Mouse (Mus musculus): ENCODE measurements around the gene Lipm. TPM values are rescaled to one million over a fixed set of nuclear protein-coding genes. Genes with fewer than 3 reads are reported as not detected.

Gene Lipm
- total RNA-seq, 2 experiments from 2014 or later, result not detected

GRCm38 (mm10) chr19:34162693-34163092 is 62.0 kb downstream of the Lipm start:
- no peak for DNase-seq (ENCODE audit: low spot score in 2 of 2)

DNA sequence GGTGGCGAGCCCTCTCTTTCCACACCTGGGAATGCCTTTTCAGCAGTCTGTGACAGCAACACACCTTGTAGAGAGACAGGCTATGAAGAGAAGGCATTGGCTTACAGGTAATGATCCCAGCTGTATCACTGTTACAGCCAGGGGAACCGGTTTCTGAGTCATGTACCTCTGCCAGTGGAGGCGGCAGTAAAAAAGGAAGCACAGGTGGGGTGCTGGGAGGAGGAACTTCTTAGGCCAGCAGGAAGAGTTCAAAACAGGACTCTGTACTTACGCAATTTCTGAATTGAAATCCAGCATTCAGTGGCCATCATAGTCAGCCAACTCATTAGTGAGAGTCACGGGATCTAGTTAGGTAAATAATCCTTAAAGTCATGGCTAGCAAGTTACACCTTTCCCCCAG is 65.2 kb downstream of the Lipm start, which contains the start of gene Ankrd22:
TSS of gene Ankrd22 (minus strand) at position 163 of the 400 bp plus-strand sequence.
- DNase-seq (ENCODE audit: low spot score in 2 of 2), result no peak

DNA sequence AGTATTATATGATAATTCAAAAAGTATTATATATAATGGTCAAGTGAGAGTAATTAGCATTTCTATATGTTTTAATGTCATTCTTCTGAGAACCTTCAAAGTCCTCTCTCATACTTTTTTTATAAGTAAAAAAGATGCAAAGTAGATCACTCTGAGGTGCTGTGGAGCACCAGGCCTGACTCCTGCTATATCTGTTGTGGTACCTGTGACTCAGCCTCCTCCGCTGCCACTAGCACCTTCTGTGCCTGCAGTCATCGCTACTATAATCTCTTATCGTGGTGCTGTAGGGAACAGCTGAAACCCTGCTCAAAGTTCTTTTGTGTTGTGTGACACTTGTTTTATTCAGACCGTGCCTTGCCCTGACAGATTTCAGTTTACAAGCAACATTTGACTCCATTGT is 65.7 kb downstream of the Lipm start:
- no peak for DNase-seq (ENCODE audit: low spot score in 2 of 2)

DNA sequence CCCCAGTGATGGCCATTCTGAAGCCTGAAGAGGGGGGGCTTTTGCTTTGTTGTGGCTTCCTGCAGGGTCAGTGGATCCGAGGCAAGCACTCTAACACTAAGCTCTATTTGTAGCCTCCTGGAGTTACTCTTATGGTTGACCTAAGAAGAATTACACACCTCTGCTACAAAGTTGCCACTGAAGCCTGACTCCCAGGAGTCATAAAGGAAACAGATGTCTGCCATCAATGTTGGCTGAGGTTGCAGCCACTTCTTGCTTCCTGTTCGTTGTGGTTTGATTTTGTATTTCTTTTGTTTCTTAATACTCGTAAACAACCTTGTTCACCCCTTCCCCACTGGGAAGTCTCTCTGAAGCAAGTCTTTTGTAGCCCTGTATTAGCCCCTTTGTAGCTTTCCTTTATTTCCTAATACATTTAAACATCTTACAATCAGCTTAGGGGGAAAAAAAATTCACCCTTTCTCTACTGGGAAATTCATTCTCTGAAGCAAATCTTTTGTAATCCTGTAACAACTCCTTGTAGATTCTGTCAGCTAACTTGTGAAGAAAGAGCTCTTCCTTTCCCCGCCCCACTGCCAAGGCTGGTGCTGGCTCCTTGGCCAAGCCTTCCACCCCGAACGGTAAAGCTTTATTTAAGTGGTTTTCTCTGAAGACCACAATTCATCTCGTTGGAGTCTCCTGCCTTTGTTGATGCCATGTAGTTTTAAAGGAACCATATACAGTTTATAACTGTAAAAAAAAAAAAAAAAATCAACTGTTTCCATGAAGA is 67.3 kb downstream of the Lipm start:
- DNase-seq (ENCODE audit: low spot score in 2 of 2), result no peak

GRCm38 (mm10) chr19:34169121-34169520 is 68.4 kb downstream of the Lipm start:
- DNase-seq (ENCODE audit: low spot score in 2 of 2), result no peak

DNA sequence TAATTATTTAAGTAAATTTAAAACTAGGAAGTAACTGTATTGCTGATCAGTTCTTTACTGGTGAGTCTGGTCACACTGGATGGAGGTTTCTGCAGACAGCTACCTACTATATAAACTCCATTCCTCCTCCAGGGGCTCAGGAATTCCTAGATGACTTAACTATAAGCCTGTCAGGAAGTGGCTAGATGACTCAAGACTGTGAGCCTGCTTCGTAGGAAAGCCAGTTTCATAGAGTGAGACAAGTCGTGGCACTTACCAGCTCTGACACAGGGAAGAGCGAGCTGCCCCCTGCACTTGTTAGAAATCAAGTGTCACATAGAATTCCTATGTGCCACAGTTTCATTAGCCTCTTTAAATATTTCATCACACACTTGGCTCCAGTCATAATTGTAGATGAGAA is 70.4 kb downstream of the Lipm start:
- DNase-seq (ENCODE audit: low spot score in 2 of 2), result no peak

Small RNAs within 50 kb of the gene (microRNA-seq; reads per million reads assigned to microRNA genes)
- gene Gm23334, result 0 reads per million in 2 experiments

Other genes with a start within 250 kb of the Lipm start
- not detected for gene Lipf, start 139.7 kb upstream of the Lipm start, total RNA-seq (2021)
- not detected for gene Lipk, start 92.6 kb upstream of the Lipm start, total RNA-seq (2021)
- not detected for gene Lipn, start 33.6 kb upstream of the Lipm start, total RNA-seq (2021)
- gene Ankrd22, start 65.1 kb downstream of the Lipm start, total RNA-seq (2021), result under 1 TPM in 1 of 2 experiments, not detected in 1; 0.60 TPM
- 10 to 100 TPM; 22.5 to 23.4 TPM for gene Stambpl1, start 91.3 kb downstream of the Lipm start, total RNA-seq (2021)
- 10 to 100 TPM; 11.2 to 15.1 TPM for gene Acta2, start 154.7 kb downstream of the Lipm start, total RNA-seq (2021)
- gene Fas, start 189.7 kb downstream of the Lipm start, total RNA-seq (2021), result 1 to 10 TPM; 1.6 to 1.9 TPM

Data from left cerebral cortex, adult 18-20 months (tissue).